Mouse (Mus musculus): ENCODE data around the gene Wipf1. TPM values are rescaled to one million over a fixed set of nuclear protein-coding genes. Genes with fewer than 3 reads are reported as not detected.

Wipf1 gene
- total and polyA plus RNA-seq, 2 experiments from 2014 or later, result 1.7 to 2.9 TPM

DNA sequence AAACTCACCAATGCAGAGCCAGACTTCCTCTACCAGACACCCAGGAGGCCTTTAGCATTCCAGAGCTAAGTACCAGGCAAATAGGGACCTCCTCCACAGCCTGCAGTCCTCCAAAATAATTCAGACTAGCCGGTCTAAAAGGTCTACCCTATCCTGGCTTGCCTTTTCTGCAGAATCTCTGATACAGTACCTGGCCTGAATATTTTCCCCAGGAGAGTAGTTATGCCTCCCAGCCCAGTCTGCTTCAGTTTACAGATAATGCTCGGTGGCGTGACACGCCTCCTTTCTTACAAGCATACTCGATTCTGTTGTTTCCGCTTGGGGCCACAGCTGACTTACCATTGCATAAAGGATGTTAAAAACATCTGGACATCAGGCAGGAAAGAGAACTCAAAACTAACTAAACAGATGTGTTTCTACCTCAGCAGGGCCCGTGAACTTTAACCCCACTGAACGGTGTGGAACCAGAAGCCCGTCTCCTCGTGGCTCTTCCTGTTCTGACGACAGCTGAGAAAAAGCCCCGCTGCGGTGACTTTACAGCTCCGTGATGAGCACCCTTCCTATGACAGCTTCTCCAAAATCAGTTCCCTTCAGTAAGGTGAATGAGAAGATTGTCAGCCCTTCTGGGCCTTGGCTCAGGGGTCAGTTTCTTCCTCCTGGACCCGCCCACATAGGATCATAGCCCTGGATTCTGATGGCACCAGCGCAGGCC, 33.8 kb downstream of the Wipf1 start:
- no peak overlapping the region for H3K9ac ChIP-seq (replicated peaks; ENCODE audit: low read depth, low read length)

GRCm38 (mm10) chr2:73493517-73493916, 36.0 kb downstream of the Wipf1 start:
- no peak overlapping the region for H3K4me3 ChIP-seq (ENCODE audit: low read depth, low read length)
- peaks cover 22% of the 10 kb centered on the region for H3K4me1 ChIP-seq (ENCODE audit: control insufficient read depth, insufficient read depth)
- no peak overlapping the region for H3K4me2 ChIP-seq (ENCODE audit: low read depth, low read length)
- H3K27ac ChIP-seq (ENCODE audit: low read depth), result no peak overlapping the region
- no peak overlapping the region for H3K9ac ChIP-seq (replicated peaks; ENCODE audit: low read depth, low read length)
- DNase-seq (ENCODE audit: low spot score), result no peak
- 59% methylated on average over 3 of the region's 3 CpGs for WGBS
- no peaks in the 10 kb centered on the region for H3K27me3 ChIP-seq (ENCODE audit: control insufficient read depth, insufficient read depth, low read length)
- H3K9me3 ChIP-seq (replicated peaks; ENCODE audit: control insufficient read depth, low read length), result no peaks in the 10 kb centered on the region
- ATAC-seq (ENCODE audit: insufficient read depth, low read depth), result no peak
- no peaks in the 10 kb centered on the region for H3K36me3 ChIP-seq (replicated peaks; ENCODE audit: control insufficient read depth, insufficient read depth, low read length)
- no peak for TF ChIP-seq EP300 (IDR thresholded peaks at IDR 0.05; ENCODE audit: low read depth)
- TF ChIP-seq CTCF (IDR thresholded peaks at IDR 0.05; ENCODE audit: low read depth), result no peak

More for the DNA sequence above, 33.8 kb downstream of the Wipf1 start:
- Histone ChIP-seq H3K27me3 (ENCODE audit: control insufficient read depth, insufficient read depth, low read length) (no peaks in the 10 kb centered on the region), H3K4me2 (ENCODE audit: low read depth, low read length) (peak overlapping the region; percentile 19), H3K27ac (ENCODE audit: low read depth) (peak overlapping the region; percentile 70), H3K4me3 (ENCODE audit: low read depth, low read length) (no peak overlapping the region), H3K36me3 (replicated peaks; ENCODE audit: control insufficient read depth, insufficient read depth, low read length) (no peaks in the 10 kb centered on the region), H3K4me1 (ENCODE audit: control insufficient read depth, insufficient read depth) (peaks cover 16% of the 10 kb centered on the region), H3K9me3 (replicated peaks; ENCODE audit: control insufficient read depth, low read length) (no peaks in the 10 kb centered on the region)
- DNase-seq (ENCODE audit: low spot score) (peak; percentile 21), ATAC-seq (ENCODE audit: insufficient read depth, low read depth) (peak; percentile 57)
- 40% methylated on average over 16 of the region's 16 CpGs for WGBS
- TF ChIP-seq EP300 (IDR thresholded peaks at IDR 0.05; ENCODE audit: low read depth), result peak; percentile 55
- no peak for TF ChIP-seq CTCF (IDR thresholded peaks at IDR 0.05; ENCODE audit: low read depth)

- 32% methylated on average over 9 of the region's 9 CpGs for WGBS
- DNase-seq (ENCODE audit: low spot score), result no peak
- Histone ChIP-seq H3K9me3 (replicated peaks; ENCODE audit: control insufficient read depth, low read length) (no peaks in the 10 kb centered on the region), H3K36me3 (replicated peaks; ENCODE audit: control insufficient read depth, insufficient read depth, low read length) (no peaks in the 10 kb centered on the region), H3K27me3 (ENCODE audit: control insufficient read depth, insufficient read depth, low read length) (no peaks in the 10 kb centered on the region), H3K9ac (replicated peaks; ENCODE audit: low read depth, low read length) (no peak overlapping the region), H3K4me3 (ENCODE audit: low read depth, low read length) (no peak overlapping the region), H3K4me2 (ENCODE audit: low read depth, low read length) (0 out of 2 replicates have a peak overlapping the region, but pooled peaks have one; percentile 2), H3K27ac (ENCODE audit: low read depth) (peak overlapping the region; percentile 70), H3K4me1 (ENCODE audit: control insufficient read depth, insufficient read depth) (peaks cover 22% of the 10 kb centered on the region)
- TF ChIP-seq EP300 (IDR thresholded peaks at IDR 0.05; ENCODE audit: low read depth) (no peak), CTCF (IDR thresholded peaks at IDR 0.05; ENCODE audit: low read depth) (peak; percentile 42)
- ATAC-seq (ENCODE audit: insufficient read depth, low read depth), result peak; percentile 30
Measured at GRCm38 (mm10) chr2:73491442-73492241, 37.9 kb downstream of the Wipf1 start.

GRCm38 (mm10) chr2:73490466-73490865, 39.1 kb downstream of the Wipf1 start:
- Histone ChIP-seq H3K4me1 (ENCODE audit: control insufficient read depth, insufficient read depth) (peaks cover 20% of the 10 kb centered on the region), H3K36me3 (replicated peaks; ENCODE audit: control insufficient read depth, insufficient read depth, low read length) (no peaks in the 10 kb centered on the region), H3K4me3 (ENCODE audit: low read depth, low read length) (no peak overlapping the region), H3K9ac (replicated peaks; ENCODE audit: low read depth, low read length) (no peak overlapping the region), H3K9me3 (replicated peaks; ENCODE audit: control insufficient read depth, low read length) (no peaks in the 10 kb centered on the region), H3K27me3 (ENCODE audit: control insufficient read depth, insufficient read depth, low read length) (no peaks in the 10 kb centered on the region), H3K4me2 (ENCODE audit: low read depth, low read length) (no peak overlapping the region), H3K27ac (ENCODE audit: low read depth) (peak overlapping the region; percentile 70)
- TF ChIP-seq EP300 (IDR thresholded peaks at IDR 0.05; ENCODE audit: low read depth) (no peak), CTCF (IDR thresholded peaks at IDR 0.05; ENCODE audit: low read depth) (no peak)
- 75% methylated on average over 1 of the region's 1 CpGs for WGBS
- ATAC-seq (ENCODE audit: insufficient read depth, low read depth) (0 out of 2 replicates have a peak, but pooled peaks have one; percentile 13), DNase-seq (ENCODE audit: low spot score) (no peak)

GRCm38 (mm10) chr2:73486120-73486601, 43.4 kb downstream of the Wipf1 start:
- no peaks in the 10 kb centered on the region for H3K9me3 ChIP-seq (replicated peaks; ENCODE audit: control insufficient read depth, low read length)
- peak overlapping the region; percentile 38 for H3K4me3 ChIP-seq (ENCODE audit: low read depth, low read length)
- no peaks in the 10 kb centered on the region for H3K27me3 ChIP-seq (ENCODE audit: control insufficient read depth, insufficient read depth, low read length)
- H3K4me1 ChIP-seq (ENCODE audit: control insufficient read depth, insufficient read depth), result peaks cover 8% of the 10 kb centered on the region
- H3K9ac ChIP-seq (replicated peaks; ENCODE audit: low read depth, low read length), result no peak overlapping the region
- no peaks in the 10 kb centered on the region for H3K36me3 ChIP-seq (replicated peaks; ENCODE audit: control insufficient read depth, insufficient read depth, low read length)
- peak overlapping the region; percentile 73 for H3K27ac ChIP-seq (ENCODE audit: low read depth)
- no peak for DNase-seq (ENCODE audit: low spot score)
- 61% methylated on average over 8 of the region's 8 CpGs for WGBS
- peak overlapping the region; percentile 49 for H3K4me2 ChIP-seq (ENCODE audit: low read depth, low read length)
- TF ChIP-seq CTCF (IDR thresholded peaks at IDR 0.05; ENCODE audit: low read depth), result no peak
- TF ChIP-seq EP300 (IDR thresholded peaks at IDR 0.05; ENCODE audit: low read depth), result no peak
- ATAC-seq (ENCODE audit: insufficient read depth, low read depth), result 0 out of 2 replicates have a peak, but pooled peaks have one; percentile 27

All from heart, postnatal 0 days (tissue).